Mouse (Mus musculus) heart, adult 2 months (tissue): ENCODE results near the gene Lrrfip1. TPM values are rescaled to one million over a fixed set of nuclear protein-coding genes. Genes with fewer than 3 reads are reported as not detected.

Source experiments
- DNase-seq, 2 experiments: peaks; one replicate each; pipeline ENCODE4 v3.0.0; 2021
- H3K27ac ChIP-seq: fragments of 200-600 bp; 2 replicates; pipeline ENCODE4 v1.8.1; 2022
- H3K27me3 ChIP-seq: fragments of 200-500 bp; 2 replicates; pipeline ENCODE4 v1.6.1; 2012; ENCODE audit warnings: mild to moderate bottlenecking, low read length, inconsistent platforms, mixed read lengths; ENCODE audit not compliant: control insufficient read depth, insufficient read depth
- H3K36me3 ChIP-seq: fragments of 200-500 bp; 2 replicates; pipeline ENCODE4 v1.6.1; 2012; ENCODE audit warnings: low read length, inconsistent platforms; ENCODE audit not compliant: control insufficient read depth, insufficient read depth
- H3K4me1 ChIP-seq: fragments of 200-500 bp; 2 replicates; pipeline ENCODE4 v1.6.1; 2011; ENCODE audit warnings: low read length; ENCODE audit not compliant: control insufficient read depth, insufficient read depth
- H3K4me3 ChIP-seq: fragments of 200-600 bp; 2 replicates; pipeline ENCODE4 v1.8.1; 2022
- H3K79me2 ChIP-seq: fragments of 200-500 bp; replicated peaks from 2 replicates; pipeline ENCODE4 v1.6.1; 2012; ENCODE audit warnings: mild to moderate bottlenecking, inconsistent platforms, low read length, moderate library complexity, mixed read lengths; ENCODE audit not compliant: control insufficient read depth, insufficient read depth
- H3K9ac ChIP-seq: fragments of 200-500 bp; 2 replicates; pipeline ENCODE4 v1.6.1; 2012; ENCODE audit warnings: low read depth, mild to moderate bottlenecking, control low read depth, inconsistent platforms, low read length, mixed read lengths
- CTCF ChIP-seq: fragments of 200-600 bp; IDR thresholded peaks from 2 replicates; pipeline ENCODE4 v1.8.1; 2022; ENCODE audit warnings: antibody characterized with exemption, mild to moderate bottlenecking, moderate library complexity
- EP300 ChIP-seq: fragments of 200-500 bp; IDR thresholded peaks from 2 replicates; pipeline ENCODE4 v1.6.1; 2011; ENCODE audit warnings: low read depth, low read length, control low read depth; ENCODE audit not compliant: insufficient read depth
- POLR2A ChIP-seq: fragments of 200-500 bp; IDR thresholded peaks from 2 replicates; pipeline ENCODE4 v1.6.1; 2011; ENCODE audit warnings: mild to moderate bottlenecking, low read depth, low read length, control low read depth; ENCODE audit not compliant: insufficient read depth
- WGBS: fragments of 180-500 bp; shearing (Covaris S2); methylation state at CpG from one replicate; pipeline ENCODE4 v1.1.7; 2018; 5-methylcytosine and 5-hydroxymethylcytosine counted together
- intact Hi-C: fragments of 180-260 bp; cut with DNase I; formaldehyde crosslinking; loops from one replicate; pipeline ENCODE4 v1.15.1; 2025
- polyA plus RNA-seq: library from polyadenylated mRNA; depleted of rRNA; stranded (reverse); fragments of >200 nt; gene quantifications from 2 replicates; pipeline ENCODE4 v1.2.3, GENCODE M21; 2012
- total RNA-seq, 2 experiments: library from RNA; stranded (reverse); gene quantifications; 2 replicates each; pipeline ENCODE4 v1.2.3; 2021

Lrrfip1 gene
- total and polyA plus RNA-seq, 3 experiments, result 32.9 to 75.5 (median 63.5) TPM

DNA sequence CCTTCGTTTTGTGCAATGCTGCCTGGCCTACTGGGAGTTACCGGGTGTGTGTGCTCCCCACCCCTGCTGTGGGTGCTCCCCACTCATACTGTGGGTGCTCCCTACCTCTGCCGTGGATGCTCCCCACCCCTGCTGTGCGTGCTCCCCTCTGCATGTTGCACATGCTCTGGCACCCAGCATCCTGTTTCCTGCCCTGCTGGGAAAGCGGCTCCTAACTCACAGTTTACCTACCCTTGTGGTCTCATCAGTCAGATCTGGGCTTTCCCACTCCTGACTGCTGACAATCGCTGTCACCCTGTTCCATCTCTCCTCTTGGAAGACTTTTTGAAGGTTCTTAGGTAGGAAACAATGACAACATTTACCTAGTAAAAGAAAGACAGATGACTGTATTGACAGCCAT is 91.9 kb downstream of the Lrrfip1 start:
- H3K9ac ChIP-seq, result no peak overlapping the region
- TF ChIP-seq POLR2A (no peak), CTCF (no peak), EP300 (no peak)
- H3K4me3 ChIP-seq, result no peak overlapping the region
- DNase-seq, result no peak
- H3K27me3 ChIP-seq, result no peaks in the 10 kb centered on the region
- H3K27ac ChIP-seq, result no peak overlapping the region
- no peaks in the 10 kb centered on the region; the same call in 1 of the 2 replicates for H3K79me2 ChIP-seq
- H3K36me3 ChIP-seq, result 0 out of 2 replicates have a peak, but pooled peaks cover 2% of the 10 kb centered on the region
- intact Hi-C loops, result no loop called here
- H3K4me1 ChIP-seq, result peaks cover 26% of the 10 kb centered on the region
- 55% methylated on average over 6 of the region's 6 CpGs for WGBS

DNA sequence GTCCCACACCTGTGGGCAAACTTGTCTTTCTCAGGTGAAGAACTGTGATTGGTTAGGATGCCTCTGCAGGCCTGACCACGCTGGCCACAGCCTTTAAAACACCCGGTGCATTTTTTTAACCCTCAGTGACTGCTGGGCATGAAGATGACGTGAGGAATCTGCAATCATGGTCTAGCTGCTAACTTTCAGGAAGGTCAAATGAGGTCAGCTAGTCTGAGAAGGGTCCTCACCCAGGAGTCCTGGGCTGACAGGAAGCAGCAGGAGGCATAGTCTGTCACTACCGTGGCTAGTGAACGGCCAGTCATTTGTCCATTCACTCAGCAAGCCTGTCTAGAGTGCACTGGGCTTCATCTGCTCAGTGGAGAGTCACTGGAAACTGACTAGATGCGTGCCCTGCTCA is 93.9 kb downstream of the Lrrfip1 start:
- Histone ChIP-seq H3K27me3 (no peaks in the 10 kb centered on the region), H3K4me1 (peaks cover 30% of the 10 kb centered on the region), H3K9ac (no peak overlapping the region), H3K79me2 (no peaks in the 10 kb centered on the region; the same call in 1 of the 2 replicates), H3K27ac (no peak overlapping the region), H3K4me3 (no peak overlapping the region), H3K36me3 (0 out of 2 replicates have a peak, but pooled peaks cover 6% of the 10 kb centered on the region)
- intact Hi-C loops, result no loop called here
- WGBS, result 49% methylated on average over 6 of the region's 6 CpGs
- no peak for DNase-seq
- no peak for TF ChIP-seq CTCF
- TF ChIP-seq POLR2A, result no peak
- no peak for TF ChIP-seq EP300

DNA sequence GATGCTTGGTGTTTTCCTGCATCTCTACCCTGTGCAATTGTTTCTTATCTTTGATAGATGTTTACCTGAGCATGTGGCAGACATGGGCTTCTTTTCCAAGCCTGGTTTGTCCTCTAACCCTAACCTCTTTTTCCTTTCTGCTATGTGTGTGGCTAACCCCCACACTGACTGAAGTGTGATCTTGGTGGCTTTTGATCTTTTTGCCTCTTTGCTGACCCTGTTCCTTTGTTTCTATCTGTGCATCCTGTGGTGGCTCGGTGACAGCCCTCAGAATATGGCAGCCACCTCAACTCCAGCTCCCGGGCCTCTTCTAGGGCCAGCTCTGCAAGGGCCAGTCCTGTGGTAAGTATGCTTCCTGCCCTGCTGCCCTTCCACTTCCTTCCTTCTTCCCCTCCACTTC is 94.8 kb downstream of the Lrrfip1 start:
- Histone ChIP-seq H3K36me3 (0 out of 2 replicates have a peak, but pooled peaks cover 6% of the 10 kb centered on the region), H3K9ac (no peak overlapping the region), H3K27ac (no peak overlapping the region), H3K27me3 (no peaks in the 10 kb centered on the region), H3K79me2 (no peaks in the 10 kb centered on the region; the same call in 1 of the 2 replicates), H3K4me1 (peaks cover 28% of the 10 kb centered on the region), H3K4me3 (no peak overlapping the region)
- intact Hi-C loops, result no loop called here
- WGBS, result 33% methylated on average over 2 of the region's 2 CpGs
- TF ChIP-seq EP300, result no peak
- TF ChIP-seq POLR2A, result no peak
- TF ChIP-seq CTCF, result no peak
- DNase-seq, result no peak

DNA sequence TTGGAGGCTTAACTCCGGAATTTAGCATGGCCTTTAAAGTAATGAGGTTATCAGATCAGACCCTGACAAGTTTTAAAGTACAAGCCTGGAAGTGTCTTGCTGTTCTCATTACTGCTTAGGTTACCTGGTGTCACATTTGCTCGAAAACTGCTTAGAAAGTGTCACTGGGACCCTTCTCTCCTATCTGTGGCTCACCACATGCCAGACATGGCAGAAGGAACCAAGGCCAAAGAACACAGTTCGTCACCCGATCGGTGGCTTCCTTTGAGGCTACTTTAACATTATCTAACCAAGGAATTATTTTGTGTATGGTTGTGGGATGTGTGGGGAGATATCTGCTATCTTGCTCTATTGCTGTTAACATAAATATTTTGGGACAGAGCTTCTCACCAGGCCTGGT is 95.5 kb downstream of the Lrrfip1 start:
- no peak for TF ChIP-seq CTCF
- TF ChIP-seq EP300, result no peak
- TF ChIP-seq POLR2A, result no peak
- DNase-seq, result no peak
- no peak overlapping the region for H3K9ac ChIP-seq
- 58% methylated on average over 5 of the region's 5 CpGs for WGBS
- no peaks in the 10 kb centered on the region; the same call in 1 of the 2 replicates for H3K79me2 ChIP-seq
- intact Hi-C loops, result no loop called here
- no peaks in the 10 kb centered on the region for H3K27me3 ChIP-seq
- no peak overlapping the region; the same call in 1 of the 2 replicates for H3K27ac ChIP-seq
- peaks cover 27% of the 10 kb centered on the region for H3K4me1 ChIP-seq
- H3K4me3 ChIP-seq, result no peak overlapping the region
- H3K36me3 ChIP-seq, result 0 out of 2 replicates have a peak, but pooled peaks cover 6% of the 10 kb centered on the region

DNA sequence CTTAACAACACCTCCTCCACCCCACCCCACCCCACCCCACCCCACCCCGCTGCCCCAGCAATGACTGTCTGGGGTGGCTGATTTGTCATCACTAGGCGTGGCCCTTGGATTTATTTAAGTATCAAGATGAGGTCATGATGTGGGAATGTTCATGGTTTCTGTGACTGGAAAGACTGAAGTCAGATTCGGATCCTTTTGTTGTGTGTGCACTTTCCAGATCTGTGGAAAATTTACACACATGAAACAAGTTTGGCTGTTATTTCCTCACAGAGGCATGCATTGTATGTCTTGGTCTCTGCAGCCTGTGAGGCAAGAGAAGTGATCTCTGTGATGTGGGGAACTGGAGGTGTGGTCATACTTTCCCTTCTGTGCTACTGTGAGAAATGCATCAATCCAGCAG is 96.7 kb downstream of the Lrrfip1 start:
- intact Hi-C loops, result loop anchor here (5.0 kb wide), 1 partner anchor 33 kb away; no protein-coding TSS in a partner anchor
- no peak for DNase-seq
- H3K27ac ChIP-seq, result no peak overlapping the region; the same call in 1 of the 2 replicates
- H3K79me2 ChIP-seq, result no peaks in the 10 kb centered on the region
- no peak for TF ChIP-seq CTCF
- no peak for TF ChIP-seq EP300
- no peak for TF ChIP-seq POLR2A
- no peak overlapping the region for H3K4me3 ChIP-seq
- no peak overlapping the region for H3K9ac ChIP-seq
- peaks cover 24% of the 10 kb centered on the region for H3K4me1 ChIP-seq
- no peaks in the 10 kb centered on the region for H3K27me3 ChIP-seq
- 28% methylated on average over 3 of the region's 3 CpGs for WGBS
- 0 out of 2 replicates have a peak, but pooled peaks cover 6% of the 10 kb centered on the region for H3K36me3 ChIP-seq

DNA sequence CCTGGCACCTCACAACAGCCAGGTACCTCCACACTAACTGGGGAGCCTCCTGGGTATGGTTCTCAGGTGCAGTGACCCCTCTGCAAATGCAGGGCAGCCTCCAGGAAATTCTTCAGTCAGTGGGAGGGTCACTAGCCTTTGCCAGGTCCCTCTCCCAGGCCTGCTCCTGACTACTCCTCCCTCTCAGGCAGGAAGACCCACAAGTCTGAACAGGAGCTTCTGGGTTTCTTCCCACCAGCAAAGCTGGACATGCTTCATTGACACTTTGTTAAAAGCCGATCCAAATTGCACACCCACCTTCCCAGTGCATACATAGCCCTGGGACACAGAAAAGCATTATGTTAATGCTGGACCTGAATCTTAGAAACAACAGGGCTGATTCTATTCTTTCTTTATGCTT is 97.3 kb downstream of the Lrrfip1 start:
- intact Hi-C loops, result loop anchor here (5.0 kb wide), 1 partner anchor 34 kb away; no protein-coding TSS in a partner anchor
- peaks cover 24% of the 10 kb centered on the region for H3K4me1 ChIP-seq

More for the DNA sequence above, 97.3 kb downstream of the Lrrfip1 start:
- Histone ChIP-seq H3K9ac (no peak overlapping the region), H3K36me3 (0 out of 2 replicates have a peak, but pooled peaks cover 6% of the 10 kb centered on the region), H3K79me2 (no peaks in the 10 kb centered on the region), H3K27ac (no peak overlapping the region), H3K4me3 (no peak overlapping the region), H3K27me3 (no peaks in the 10 kb centered on the region)
- no peak for DNase-seq
- WGBS, result 33% methylated on average over 1 of the region's 1 CpGs
- TF ChIP-seq POLR2A, result no peak
- TF ChIP-seq EP300, result no peak
- no peak for TF ChIP-seq CTCF
